In the genomic region with DNA sequence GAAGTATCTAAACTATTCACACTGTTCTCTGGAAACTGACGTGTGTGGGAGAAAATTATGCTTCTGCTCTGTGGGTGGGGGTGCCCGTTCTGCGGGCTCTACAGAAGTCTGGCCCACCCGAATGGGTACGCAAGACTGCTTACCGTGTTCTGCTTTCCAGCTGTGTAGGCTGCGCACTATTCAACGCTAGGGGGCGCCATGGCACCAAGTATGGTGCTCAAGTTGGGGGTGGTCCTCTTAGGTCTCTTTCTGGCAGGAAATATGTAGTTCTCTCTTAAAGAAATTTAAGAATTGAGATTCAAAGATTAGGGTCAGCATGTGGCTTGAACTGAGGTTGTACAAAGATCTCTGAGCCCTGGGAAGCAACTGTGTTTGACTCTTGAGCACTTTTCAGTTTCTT, we compare ENCODE assay signal across 8 mouse cellular contexts.
DNase-seq lines count a peak whose midpoint lies in the region.

No protein-coding gene starts in this region.

- peak; percentile 65 to 82 for DNase-seq in cerebellum, postnatal 4 days (ENCODE audit: low spot score in 2 of 2)
- DNase-seq in cerebellum, adult 11-12 months: no peak
- peak; percentile 67 for DNase-seq in ovary, postnatal 10 days (ENCODE audit: low spot score)
- no peak for DNase-seq in ovary, adult 18-20 months (ENCODE audit: low spot score)
- DNase-seq in embryo, embryonic 10 days (ENCODE audit: low spot score): peak; percentile 96
- peak; percentile 79 for DNase-seq in kidney, postnatal 14 days
- peak; percentile 87 for DNase-seq in lung, postnatal 10 days
- peak; percentile 75 for DNase-seq in testis, postnatal 14 days (ENCODE audit: low spot score)

Comparison
In these comparisons a context has a peak if more than half of its experiments do, and no peak if none do; other contexts are left out.
1. DNase-seq: peak in cerebellum, postnatal 4 days (2 of 2), ovary, postnatal 10 days (single experiment), embryo, embryonic 10 days (single experiment), kidney, postnatal 14 days (single experiment), lung, postnatal 10 days (single experiment) and testis, postnatal 14 days (single experiment); none in cerebellum, adult 11-12 months (single experiment) and ovary, adult 18-20 months (single experiment).